Mouse (Mus musculus) liver, embryonic 15.5 days (tissue): ENCODE measurements at regions not wholly inside any gene's neighbourhood (a gene's known extent, or its start where the extent isn't known, plus 50 kb on each side); places are given as distances from the start of the nearest gene placed in this dataset.

Experiments
- ATAC-seq: fragments of 200-750 bp; cut with Nextera tagmentation; 2 replicates; pipeline ENCODE4 v1.8.0; 2017; ENCODE audit warnings: moderate number of reproducible peaks, mild to moderate bottlenecking, moderate library complexity; ENCODE audit not compliant: insufficient read depth
- H3K27ac ChIP-seq: fragments of 300-500 bp; sonication (generic); replicated peaks from 2 replicates; pipeline ENCODE4 v1.5.1; 2015; ENCODE audit warnings: mild to moderate bottlenecking, inconsistent platforms
- H3K27me3 ChIP-seq: fragments of 300-500 bp; sonication (generic); 2 replicates; pipeline ENCODE4 v1.6.1; 2015; ENCODE audit warnings: mild to moderate bottlenecking, inconsistent platforms
- H3K36me3 ChIP-seq: fragments of 300-500 bp; sonication (generic); replicated peaks from 2 replicates; pipeline ENCODE4 v1.6.1; 2015; ENCODE audit warnings: moderate library complexity, mild to moderate bottlenecking, inconsistent platforms
- H3K4me1 ChIP-seq: fragments of 300-500 bp; sonication (generic); replicated peaks from 2 replicates; pipeline ENCODE4 v1.6.1; 2015; ENCODE audit warnings: inconsistent platforms
- H3K4me2 ChIP-seq: fragments of 300-500 bp; sonication (generic); 2 replicates; pipeline ENCODE4 v1.6.1; 2015; ENCODE audit warnings: moderate library complexity, mild to moderate bottlenecking, inconsistent platforms
- H3K4me3 ChIP-seq: fragments of 300-500 bp; sonication (generic); replicated peaks from 2 replicates; pipeline ENCODE4 v1.5.1; 2015; ENCODE audit warnings: mild to moderate bottlenecking, inconsistent platforms
- H3K9ac ChIP-seq: fragments of 300-500 bp; sonication (generic); 2 replicates; pipeline ENCODE4 v1.6.1; 2015; ENCODE audit warnings: moderate library complexity, mild to moderate bottlenecking, inconsistent platforms
- H3K9me3 ChIP-seq: fragments of 300-500 bp; sonication (generic); replicated peaks from 2 replicates; pipeline ENCODE4 v1.6.1; 2016; ENCODE audit warnings: inconsistent platforms
- WGBS: fragments of 180-500 bp; shearing (Covaris S2); methylation state at CpG from one replicate; pipeline ENCODE4 v1.1.7; 2015; ENCODE audit warnings: mixed read lengths; ENCODE audit not compliant: insufficient replicate concordance; 5-methylcytosine and 5-hydroxymethylcytosine counted together

DNA sequence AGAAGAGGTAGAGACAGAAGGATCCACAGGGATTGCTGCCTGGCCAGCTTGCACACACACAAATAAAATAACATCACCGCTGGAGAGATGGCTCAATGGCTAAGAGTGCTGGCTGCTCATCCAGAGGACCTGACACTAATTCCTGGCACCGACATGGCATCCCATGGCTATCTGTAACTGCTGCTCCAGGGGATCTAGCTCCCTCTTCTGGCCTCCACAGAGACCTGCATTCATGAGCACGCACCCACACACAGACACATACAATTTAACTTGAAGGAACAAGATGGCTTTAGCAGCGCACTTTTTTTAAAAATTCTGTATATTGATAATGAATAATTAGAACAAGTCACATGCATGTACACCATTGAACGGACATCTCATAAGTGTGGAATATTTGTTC lies 110.1 kb upstream of the Tbx3 start:
- Histone ChIP-seq H3K9ac (no peak overlapping the region), H3K9me3 (no peaks in the 10 kb centered on the region), H3K36me3 (no peaks in the 10 kb centered on the region), H3K4me2 (no peak overlapping the region), H3K4me3 (no peak overlapping the region), H3K4me1 (no peaks in the 10 kb centered on the region), H3K27me3 (no peaks in the 10 kb centered on the region; the same call in 1 of the 2 replicates), H3K27ac (no peak overlapping the region)
- ATAC-seq: no peak
- 76% methylated on average over 5 of the region's 5 CpGs for WGBS

DNA sequence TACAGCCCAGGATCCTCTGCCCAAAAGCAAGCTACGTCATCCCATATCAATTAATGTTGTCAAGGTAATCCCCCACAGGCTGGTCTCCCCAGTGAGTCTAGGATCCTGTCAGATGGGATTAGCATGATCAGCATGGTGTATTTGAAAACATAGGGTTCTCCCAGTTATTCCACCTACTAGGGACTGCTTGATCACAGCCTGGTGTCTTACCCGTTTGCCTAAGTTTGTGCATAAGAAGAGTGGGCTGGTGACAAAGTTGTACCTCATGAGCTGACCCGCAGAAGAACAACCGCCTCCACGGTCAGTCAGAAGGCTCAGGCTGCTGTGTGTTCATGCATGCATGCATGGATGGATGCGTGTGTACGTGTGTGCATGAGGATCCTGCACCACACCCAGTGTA lies 108.9 kb upstream of the Tbx3 start:
- ATAC-seq: no peak

DNA sequence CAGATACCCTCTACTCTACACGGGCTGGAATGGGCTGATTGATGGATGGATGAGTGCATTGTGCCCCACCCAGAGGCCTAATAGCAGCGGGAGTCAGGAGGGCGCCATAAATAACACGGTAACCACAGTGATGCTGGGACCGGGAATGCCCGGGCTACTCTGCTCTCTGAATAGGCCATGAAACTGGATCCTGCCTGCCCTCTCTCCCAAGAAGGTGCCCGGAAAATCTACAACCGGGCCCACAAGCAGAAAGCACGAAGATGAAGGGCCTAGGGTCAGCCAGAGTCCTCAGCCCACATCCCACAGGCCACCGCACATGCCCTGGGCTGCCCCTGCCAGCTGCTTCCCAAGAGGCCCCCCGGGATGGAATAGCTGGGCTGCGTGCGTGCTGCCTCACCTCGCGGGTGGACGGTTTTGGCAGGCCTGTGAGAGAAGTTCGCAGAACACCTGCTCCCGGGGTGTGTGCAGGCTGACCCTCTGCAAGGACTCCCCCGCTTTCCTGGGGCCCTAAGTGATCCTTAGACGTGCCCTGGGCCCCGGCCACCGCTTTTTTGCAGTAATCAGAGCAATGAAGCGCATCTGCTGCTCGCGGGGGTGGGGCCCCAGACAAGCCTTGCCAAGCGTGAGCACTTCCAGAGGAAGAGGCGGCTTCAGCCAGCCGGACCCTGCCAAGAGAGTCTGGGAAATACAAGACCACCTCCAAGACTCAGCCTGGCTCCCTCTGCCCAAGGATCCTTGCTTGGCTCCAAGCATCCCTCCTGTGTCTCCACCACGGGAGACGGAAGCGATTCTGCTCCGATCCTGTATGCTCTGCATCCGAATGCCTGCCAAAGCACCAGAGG lies 106.7 kb upstream of the Tbx3 start:
- H3K9ac ChIP-seq: no peak overlapping the region
- no peak overlapping the region for H3K27ac ChIP-seq
- H3K27me3 ChIP-seq: no peaks in the 10 kb centered on the region; the same call in 1 of the 2 replicates
- no peak for ATAC-seq
- no peak overlapping the region for H3K4me3 ChIP-seq
- no peaks in the 10 kb centered on the region for H3K9me3 ChIP-seq
- H3K4me1 ChIP-seq: no peaks in the 10 kb centered on the region
- H3K36me3 ChIP-seq: no peaks in the 10 kb centered on the region
- H3K4me2 ChIP-seq: no peak overlapping the region
- WGBS: 31% methylated on average over 33 of the region's 33 CpGs

More for the DNA sequence above, 108.9 kb upstream of the Tbx3 start:
- Histone ChIP-seq H3K27me3 (no peaks in the 10 kb centered on the region; the same call in 1 of the 2 replicates), H3K27ac (no peak overlapping the region), H3K4me3 (no peak overlapping the region), H3K36me3 (no peaks in the 10 kb centered on the region), H3K9ac (no peak overlapping the region), H3K4me2 (no peak overlapping the region), H3K4me1 (no peaks in the 10 kb centered on the region), H3K9me3 (no peaks in the 10 kb centered on the region)
- 67% methylated on average over 7 of the region's 7 CpGs for WGBS

DNA sequence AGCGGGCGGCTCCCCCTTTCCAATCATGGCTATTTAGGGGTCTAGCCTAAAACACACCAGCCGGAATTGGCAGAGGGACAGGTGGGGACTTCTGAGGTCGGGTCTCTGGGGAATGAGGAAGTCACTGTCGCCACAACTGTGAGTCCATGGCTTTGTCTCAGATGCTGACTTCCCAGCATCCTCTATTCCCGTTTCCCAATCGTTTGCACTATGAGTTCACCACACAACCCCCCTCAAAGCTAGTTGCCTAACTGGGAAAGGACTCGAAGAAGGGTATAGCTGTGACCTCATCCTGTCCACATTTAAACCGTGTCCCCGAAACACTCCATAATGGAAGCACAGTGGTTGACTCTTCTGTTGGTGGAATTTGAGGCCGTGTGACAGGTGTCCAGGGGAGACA lies 102.8 kb upstream of the Tbx3 start:
- 52% methylated on average over 11 of the region's 11 CpGs for WGBS
- Histone ChIP-seq H3K4me3 (no peak overlapping the region), H3K4me2 (no peak overlapping the region), H3K4me1 (no peaks in the 10 kb centered on the region), H3K27me3 (no peaks in the 10 kb centered on the region; the same call in 1 of the 2 replicates), H3K9me3 (no peaks in the 10 kb centered on the region), H3K9ac (no peak overlapping the region), H3K27ac (no peak overlapping the region), H3K36me3 (no peaks in the 10 kb centered on the region)
- no peak for ATAC-seq

DNA sequence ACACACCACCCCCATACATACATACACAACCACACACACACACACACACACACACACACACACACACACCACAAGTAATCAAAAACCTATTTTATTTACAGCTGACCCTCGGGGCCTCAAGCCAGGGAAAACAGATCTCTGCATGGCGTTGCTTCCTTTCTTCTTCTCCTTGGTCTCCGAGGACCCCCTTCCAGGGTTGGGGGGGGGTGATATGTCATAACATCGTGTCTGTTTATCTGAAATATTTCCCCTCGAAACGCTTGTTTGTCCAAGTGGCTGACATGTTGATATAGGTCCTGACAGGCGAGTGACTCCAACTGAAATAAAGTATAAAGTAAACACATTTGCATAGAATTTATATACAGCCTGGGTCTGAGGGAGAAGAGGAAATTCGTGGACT lies 100.4 kb upstream of the Tbx3 start:
- H3K4me2 ChIP-seq: no peak overlapping the region
- H3K27ac ChIP-seq: no peak overlapping the region
- WGBS: 46% methylated on average over 8 of the region's 8 CpGs
- 0 out of 2 replicates have a peak, but pooled peaks cover 5% of the 10 kb centered on the region for H3K9me3 ChIP-seq
- no peaks in the 10 kb centered on the region for H3K36me3 ChIP-seq
- 0 out of 2 replicates have a peak, but pooled peaks cover 3% of the 10 kb centered on the region for H3K4me1 ChIP-seq
- ATAC-seq: no peak
- H3K27me3 ChIP-seq: no peaks in the 10 kb centered on the region
- H3K9ac ChIP-seq: no peak overlapping the region
- H3K4me3 ChIP-seq: no peak overlapping the region

DNA sequence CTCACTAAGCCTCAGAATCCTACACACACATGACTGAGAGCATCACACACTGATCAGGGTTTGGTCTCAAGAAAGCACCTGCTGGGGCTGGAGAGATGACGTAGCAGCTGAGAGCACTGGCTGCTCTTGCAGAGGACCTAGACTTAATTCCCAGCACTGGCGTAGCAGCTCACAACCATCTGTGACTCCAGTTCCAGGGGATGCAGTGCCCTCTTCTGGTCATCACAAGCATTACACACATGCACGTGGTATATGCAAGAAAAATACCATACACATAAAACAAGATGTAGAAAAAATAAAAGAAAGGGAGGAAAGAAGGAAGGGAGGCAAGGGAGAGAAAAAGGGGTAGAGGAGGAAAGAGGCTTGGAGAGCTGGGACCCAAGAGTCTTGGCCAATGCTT lies 98.8 kb upstream of the Tbx3 start:
- Histone ChIP-seq H3K36me3 (no peaks in the 10 kb centered on the region), H3K9me3 (0 out of 2 replicates have a peak, but pooled peaks cover 5% of the 10 kb centered on the region), H3K27ac (no peak overlapping the region), H3K9ac (no peak overlapping the region), H3K4me1 (0 out of 2 replicates have a peak, but pooled peaks cover 3% of the 10 kb centered on the region), H3K27me3 (no peaks in the 10 kb centered on the region), H3K4me2 (no peak overlapping the region), H3K4me3 (no peak overlapping the region)
- 73% methylated on average over 3 of the region's 3 CpGs for WGBS
- no peak for ATAC-seq

DNA sequence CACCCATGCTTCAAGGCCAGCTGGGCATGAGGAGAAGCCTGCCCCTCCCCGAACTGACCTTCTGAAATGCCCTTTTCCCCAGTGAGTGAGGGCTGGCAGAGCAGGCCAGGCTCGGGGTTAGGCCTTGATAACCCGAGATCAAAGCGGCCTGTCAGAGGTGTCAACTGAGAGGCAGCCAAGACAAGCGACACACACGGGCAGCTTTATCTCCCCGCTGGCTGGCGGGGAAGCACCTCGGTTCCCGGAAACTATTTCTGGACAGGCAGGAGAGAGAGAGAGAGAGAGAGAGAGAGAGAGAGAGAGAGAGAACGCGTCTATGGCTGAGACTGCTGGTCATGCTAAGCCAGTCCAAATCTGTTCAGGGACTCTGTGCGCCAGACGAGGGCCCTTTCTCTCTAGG lies 95.3 kb upstream of the Tbx3 start:
- ATAC-seq: peak; percentile 47; the same call in 1 of the 2 replicates
- Histone ChIP-seq H3K27me3 (no peaks in the 10 kb centered on the region), H3K9me3 (0 out of 2 replicates have a peak, but pooled peaks cover 5% of the 10 kb centered on the region), H3K9ac (no peak overlapping the region), H3K27ac (no peak overlapping the region), H3K4me2 (no peak overlapping the region), H3K36me3 (no peaks in the 10 kb centered on the region), H3K4me3 (no peak overlapping the region), H3K4me1 (0 out of 2 replicates have a peak, but pooled peaks cover 3% of the 10 kb centered on the region)
- WGBS: 22% methylated on average over 14 of the region's 14 CpGs

DNA sequence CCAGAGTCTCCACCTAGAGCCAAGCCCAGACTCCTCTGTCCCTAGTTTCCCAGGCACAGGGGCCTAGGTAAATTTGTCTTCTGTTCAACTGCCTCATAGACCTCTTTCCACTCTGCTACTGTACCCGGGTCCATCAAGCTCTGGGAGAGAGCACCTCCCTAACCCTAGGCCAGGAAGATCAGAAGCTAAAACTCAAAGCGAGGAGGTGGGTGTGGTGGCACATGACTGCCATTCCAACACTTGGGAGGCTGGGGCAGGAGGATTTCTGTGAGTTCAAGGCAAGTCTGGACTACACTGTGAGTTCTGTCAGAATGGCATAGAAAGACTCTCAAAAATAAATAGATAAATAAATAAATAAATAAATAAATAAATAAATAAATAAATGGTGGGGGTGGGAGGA lies 91.2 kb upstream of the Tbx3 start:
- Histone ChIP-seq H3K36me3 (no peaks in the 10 kb centered on the region), H3K9ac (no peak overlapping the region), H3K9me3 (no peaks in the 10 kb centered on the region), H3K4me2 (no peak overlapping the region), H3K4me1 (0 out of 2 replicates have a peak, but pooled peaks cover 3% of the 10 kb centered on the region), H3K27ac (no peak overlapping the region), H3K4me3 (no peak overlapping the region), H3K27me3 (no peaks in the 10 kb centered on the region)
- WGBS: 57% methylated on average over 2 of the region's 2 CpGs
- ATAC-seq: no peak

DNA sequence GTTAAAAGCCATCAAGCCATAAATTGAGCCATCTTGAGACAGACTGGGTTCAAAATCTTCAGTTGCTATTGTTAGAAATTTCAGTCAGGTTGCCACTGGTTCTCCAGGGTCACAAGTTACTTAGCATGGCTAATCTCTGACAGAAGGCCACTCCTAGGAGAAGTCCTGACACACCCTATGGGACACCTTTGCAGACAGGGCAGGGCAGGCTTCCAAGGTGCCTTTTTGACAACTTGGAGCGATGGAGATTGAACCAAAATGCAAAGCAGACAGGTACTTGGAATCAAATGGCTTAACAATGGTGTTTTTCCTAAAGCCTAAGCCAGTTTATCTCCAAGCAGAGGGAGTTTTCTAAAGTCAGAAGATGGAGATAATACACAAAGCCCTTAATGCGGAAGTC lies 90.7 kb upstream of the Tbx3 start:
- 48% methylated on average over 2 of the region's 2 CpGs for WGBS
- H3K36me3 ChIP-seq: no peaks in the 10 kb centered on the region
- ATAC-seq: no peak
- 0 out of 2 replicates have a peak, but pooled peaks cover 1% of the 10 kb centered on the region for H3K4me1 ChIP-seq
- H3K4me3 ChIP-seq: no peak overlapping the region
- no peaks in the 10 kb centered on the region for H3K27me3 ChIP-seq
- H3K9me3 ChIP-seq: no peaks in the 10 kb centered on the region
- no peak overlapping the region for H3K4me2 ChIP-seq
- no peak overlapping the region for H3K9ac ChIP-seq
- H3K27ac ChIP-seq: no peak overlapping the region

DNA sequence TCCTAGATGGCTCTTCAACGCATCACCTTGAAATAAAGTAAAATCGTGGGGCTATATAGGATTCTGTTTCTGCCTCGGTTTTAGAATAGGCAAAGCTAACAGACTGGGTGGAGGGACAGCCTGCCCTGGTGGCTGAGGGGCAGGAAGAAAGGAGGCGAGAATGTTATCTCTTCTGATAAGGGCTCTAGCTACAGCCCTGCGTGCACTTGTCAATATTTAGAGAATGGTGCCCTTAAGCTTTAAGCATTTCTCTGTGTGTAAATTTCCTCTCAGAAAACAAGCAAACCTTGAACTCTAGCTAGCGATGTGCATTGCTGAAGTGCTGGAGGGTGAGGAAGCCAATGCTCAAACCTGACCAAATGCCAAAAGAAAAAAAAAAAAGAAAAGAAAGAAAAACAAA lies 90.1 kb upstream of the Tbx3 start:
- Histone ChIP-seq H3K4me2 (no peak overlapping the region), H3K36me3 (no peaks in the 10 kb centered on the region), H3K27ac (no peak overlapping the region), H3K9me3 (no peaks in the 10 kb centered on the region), H3K27me3 (no peaks in the 10 kb centered on the region), H3K4me1 (no peaks in the 10 kb centered on the region), H3K9ac (no peak overlapping the region), H3K4me3 (no peak overlapping the region)
- peak; percentile 54 for ATAC-seq
- 30% methylated on average over 6 of the region's 6 CpGs for WGBS

DNA sequence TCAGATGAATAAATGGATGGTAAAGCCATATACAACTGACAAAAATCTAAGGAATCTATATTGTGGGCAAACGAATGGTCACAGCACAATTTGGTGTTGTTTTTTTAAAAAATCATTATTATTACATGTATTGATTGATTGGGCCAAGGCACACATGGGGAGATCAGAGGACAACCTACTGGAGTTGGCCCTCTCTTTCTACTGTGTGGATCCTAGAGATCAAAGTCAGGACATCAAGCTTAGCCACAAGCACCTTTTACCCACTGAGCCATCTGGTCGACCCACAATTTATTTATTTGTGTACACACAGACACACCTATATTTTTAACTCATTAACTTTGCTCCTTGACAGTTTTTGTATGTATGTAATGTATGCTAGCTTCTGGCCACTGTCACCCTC lies 89.7 kb upstream of the Tbx3 start:
- no peaks in the 10 kb centered on the region for H3K9me3 ChIP-seq
- no peak overlapping the region for H3K9ac ChIP-seq
- no peaks in the 10 kb centered on the region for H3K36me3 ChIP-seq
- H3K27ac ChIP-seq: no peak overlapping the region
- H3K4me2 ChIP-seq: no peak overlapping the region
- H3K4me3 ChIP-seq: no peak overlapping the region
- no peaks in the 10 kb centered on the region for H3K4me1 ChIP-seq
- 42% methylated on average over 2 of the region's 2 CpGs for WGBS
- ATAC-seq: peak; percentile 47; the same call in 1 of the 2 replicates
- no peaks in the 10 kb centered on the region for H3K27me3 ChIP-seq
